Mouse (Mus musculus): ENCODE measurements around the gene Fam129a. TPM values are rescaled to one million over a fixed set of nuclear protein-coding genes. Genes with fewer than 3 reads are reported as not detected.

Fam129a gene
- polyA plus RNA-seq, 1 experiment from 2014 or later, result 21.7 TPM

- Histone ChIP-seq H3K9me3 (no peaks in the 10 kb centered on the region), H3K4me1 (no peaks in the 10 kb centered on the region), H3K9ac (no peak overlapping the region), H3K4me3 (replicated peaks) (no peak overlapping the region), H3K27me3 (replicated peaks) (no peaks in the 10 kb centered on the region), H3K4me2 (no peak overlapping the region), H3K27ac (no peak overlapping the region), H3K36me3 (no peaks in the 10 kb centered on the region)
- ATAC-seq (ENCODE audit: insufficient read depth, low FRiP score, low read depth), result no peak
- WGBS, result 83% methylated on average over 6 of the region's 6 CpGs
Observed at GRCm38 (mm10) chr1:151660883-151661282, 89.9 kb downstream of the Fam129a start.

GRCm38 (mm10) chr1:151661684-151662439, 90.9 kb downstream of the Fam129a start:
- ATAC-seq (ENCODE audit: insufficient read depth, low FRiP score, low read depth), result no peak
- Histone ChIP-seq H3K9ac (no peak overlapping the region), H3K4me2 (no peak overlapping the region), H3K4me1 (no peaks in the 10 kb centered on the region), H3K9me3 (no peaks in the 10 kb centered on the region), H3K36me3 (no peaks in the 10 kb centered on the region), H3K4me3 (replicated peaks) (no peak overlapping the region), H3K27me3 (replicated peaks) (no peaks in the 10 kb centered on the region), H3K27ac (no peak overlapping the region)
- 88% methylated on average over 7 of the region's 7 CpGs for WGBS

- no peaks in the 10 kb centered on the region for H3K4me1 ChIP-seq
- H3K4me3 ChIP-seq (replicated peaks), result no peak overlapping the region
- no peaks in the 10 kb centered on the region for H3K36me3 ChIP-seq
- H3K27me3 ChIP-seq (replicated peaks), result no peaks in the 10 kb centered on the region
- no peak overlapping the region for H3K9ac ChIP-seq
- no peak overlapping the region for H3K4me2 ChIP-seq
- ATAC-seq (ENCODE audit: insufficient read depth, low FRiP score, low read depth), result no peak
- no peaks in the 10 kb centered on the region for H3K9me3 ChIP-seq
- no peak overlapping the region for H3K27ac ChIP-seq
- 66% methylated on average over 6 of the region's 6 CpGs for WGBS
Observed at GRCm38 (mm10) chr1:151662958-151663357, 92.0 kb downstream of the Fam129a start.

DNA sequence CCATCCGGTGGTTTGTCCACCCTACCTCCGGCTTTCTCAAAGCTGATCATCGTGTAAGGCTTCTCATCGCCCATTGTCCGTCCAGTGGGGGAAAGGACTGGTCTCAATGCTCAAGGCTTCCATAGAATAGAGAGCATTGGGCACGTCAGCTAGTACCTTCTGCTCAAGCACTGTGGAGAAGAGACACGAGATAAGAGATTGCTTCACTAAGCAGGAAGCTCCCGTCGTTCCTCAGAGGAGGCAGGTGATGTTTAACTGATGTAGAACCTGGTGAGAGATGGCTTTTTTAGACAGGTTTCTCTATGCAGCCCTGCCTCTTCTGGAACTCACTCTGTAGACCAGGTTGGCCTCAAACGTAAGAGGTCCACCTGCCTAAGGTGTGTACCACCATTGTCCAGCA, 93.4 kb downstream of the Fam129a start:
- H3K4me2 ChIP-seq, result no peak overlapping the region
- no peaks in the 10 kb centered on the region for H3K4me1 ChIP-seq
- ATAC-seq (ENCODE audit: insufficient read depth, low FRiP score, low read depth), result no peak
- H3K36me3 ChIP-seq, result no peaks in the 10 kb centered on the region
- H3K4me3 ChIP-seq (replicated peaks), result no peak overlapping the region
- H3K9ac ChIP-seq, result no peak overlapping the region
- WGBS, result 91% methylated on average over 10 of the region's 10 CpGs
- no peaks in the 10 kb centered on the region for H3K27me3 ChIP-seq (replicated peaks)
- no peaks in the 10 kb centered on the region for H3K9me3 ChIP-seq
- no peak overlapping the region for H3K27ac ChIP-seq

GRCm38 (mm10) chr1:151664837-151665431, 93.9 kb downstream of the Fam129a start:
- WGBS, result 76% methylated on average over 7 of the region's 7 CpGs
- ATAC-seq (ENCODE audit: insufficient read depth, low FRiP score, low read depth), result no peak
- Histone ChIP-seq H3K4me3 (replicated peaks) (no peak overlapping the region), H3K4me1 (no peaks in the 10 kb centered on the region), H3K27ac (no peak overlapping the region), H3K27me3 (replicated peaks) (no peaks in the 10 kb centered on the region), H3K9me3 (no peaks in the 10 kb centered on the region), H3K9ac (no peak overlapping the region), H3K36me3 (no peaks in the 10 kb centered on the region), H3K4me2 (no peak overlapping the region)

DNA sequence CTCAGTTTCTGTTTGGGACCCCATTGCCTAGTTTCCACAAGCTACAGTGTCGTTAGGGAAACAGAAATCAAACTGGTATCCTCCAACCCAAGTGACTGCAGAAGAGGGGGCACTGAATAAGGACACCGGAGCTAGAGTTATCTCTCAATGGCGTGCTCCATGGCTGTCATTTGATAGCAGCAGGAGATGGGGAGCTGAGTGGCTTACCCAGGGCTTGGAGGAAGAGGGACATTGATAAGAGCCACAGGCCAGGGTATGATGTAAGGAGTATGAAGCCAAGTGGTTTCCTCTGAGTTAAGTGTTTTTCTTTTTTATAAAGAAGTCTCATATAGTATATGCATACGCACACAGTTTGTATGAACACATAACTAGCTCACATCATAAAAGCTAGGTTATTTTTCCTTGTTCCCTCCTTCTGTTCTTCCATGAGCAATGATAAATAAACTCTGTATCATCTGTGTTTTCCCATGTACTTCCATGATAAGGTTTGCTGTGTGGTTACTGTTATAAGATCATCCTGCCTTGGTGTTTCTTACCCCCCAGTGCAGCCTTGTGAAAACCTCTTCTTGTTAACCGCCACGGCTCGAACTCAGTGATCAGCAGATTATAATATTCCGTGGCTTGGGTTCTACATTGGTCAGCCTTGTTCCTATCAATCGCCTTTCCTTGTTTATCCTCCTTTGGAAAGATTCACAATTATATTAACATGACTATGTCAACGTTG, 96.5 kb downstream of the Fam129a start:
- Histone ChIP-seq H3K9ac (no peak overlapping the region), H3K4me2 (no peak overlapping the region), H3K4me3 (replicated peaks) (no peak overlapping the region), H3K36me3 (no peaks in the 10 kb centered on the region), H3K27me3 (replicated peaks) (no peaks in the 10 kb centered on the region), H3K27ac (no peak overlapping the region), H3K4me1 (no peaks in the 10 kb centered on the region), H3K9me3 (no peaks in the 10 kb centered on the region)
- 80% methylated on average over 10 of the region's 10 CpGs for WGBS
- 0 out of 2 replicates have a peak, but pooled peaks have one; percentile 35 for ATAC-seq (ENCODE audit: insufficient read depth, low FRiP score, low read depth)

- H3K4me1 ChIP-seq, result no peaks in the 10 kb centered on the region
- no peak overlapping the region for H3K4me2 ChIP-seq
- ATAC-seq (ENCODE audit: insufficient read depth, low FRiP score, low read depth), result no peak
- H3K27me3 ChIP-seq (replicated peaks), result no peaks in the 10 kb centered on the region
- H3K9ac ChIP-seq, result no peak overlapping the region
- 79% methylated on average over 9 of the region's 9 CpGs for WGBS
- no peak overlapping the region for H3K4me3 ChIP-seq (replicated peaks)
- no peaks in the 10 kb centered on the region for H3K36me3 ChIP-seq
- no peak overlapping the region for H3K27ac ChIP-seq
- no peaks in the 10 kb centered on the region for H3K9me3 ChIP-seq
Observed at GRCm38 (mm10) chr1:151670006-151670591, 99.1 kb downstream of the Fam129a start.

DNA sequence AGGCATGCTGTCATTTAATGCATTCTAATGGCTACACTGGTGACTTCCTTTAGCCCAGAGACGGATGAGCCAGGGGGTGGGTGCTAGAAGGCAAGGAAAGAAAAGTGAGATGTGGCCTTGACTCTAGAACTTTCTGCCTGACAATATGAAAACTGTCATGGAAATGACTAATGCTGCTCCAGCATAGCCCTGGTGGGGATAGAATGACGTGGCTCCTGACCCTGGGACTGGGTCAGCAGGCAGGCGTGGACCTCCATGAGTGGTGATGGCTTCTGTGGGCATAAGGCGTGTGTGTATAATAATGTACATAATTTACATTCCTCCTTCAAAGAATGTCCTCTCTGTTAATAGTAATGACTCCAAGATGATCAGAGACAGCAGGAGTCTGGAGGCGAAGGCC, 104.7 kb downstream of the Fam129a start:
- H3K4me2 ChIP-seq, result no peak overlapping the region
- no peaks in the 10 kb centered on the region for H3K9me3 ChIP-seq
- 36% methylated on average over 5 of the region's 5 CpGs for WGBS
- H3K4me3 ChIP-seq (replicated peaks), result no peak overlapping the region
- peaks cover 11% of the 10 kb centered on the region; the same call in 1 of the 2 replicates for H3K4me1 ChIP-seq
- no peak overlapping the region for H3K9ac ChIP-seq
- ATAC-seq (ENCODE audit: insufficient read depth, low FRiP score, low read depth), result peak; percentile 48; the same call in 1 of the 2 replicates
- H3K27me3 ChIP-seq (replicated peaks), result no peaks in the 10 kb centered on the region
- no peak overlapping the region; the same call in 1 of the 2 replicates for H3K27ac ChIP-seq
- H3K36me3 ChIP-seq, result no peaks in the 10 kb centered on the region

DNA sequence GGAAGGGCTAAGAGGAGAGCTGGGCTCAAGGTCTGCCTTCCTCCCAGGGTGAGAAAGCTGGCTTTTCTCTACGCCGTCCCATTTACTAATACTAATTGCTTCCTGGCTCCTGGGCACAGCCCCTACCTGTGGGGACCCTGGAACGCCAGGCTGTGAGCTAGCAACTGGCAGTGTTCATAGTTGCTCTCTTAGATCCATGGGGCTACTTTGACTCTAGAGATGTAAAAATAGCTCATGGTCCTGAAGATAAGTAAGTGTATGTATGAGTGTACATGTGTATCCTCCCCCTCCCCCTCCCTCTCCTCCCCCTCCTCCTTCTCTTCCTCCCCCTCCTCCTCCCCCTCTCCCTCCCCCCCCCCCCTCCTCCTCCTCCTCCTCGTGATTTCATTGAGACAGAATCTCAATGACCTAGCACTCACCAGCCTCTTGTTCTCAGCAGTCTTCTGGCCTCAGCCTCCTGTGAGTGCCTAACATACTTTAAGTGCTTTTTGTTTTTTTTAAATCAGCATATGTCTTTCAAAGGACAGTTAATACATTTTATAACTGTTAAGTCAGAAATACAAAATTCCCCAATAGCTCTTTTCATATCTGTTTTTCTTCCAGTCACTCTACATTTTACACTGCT, 106.3 kb downstream of the Fam129a start:
- no peaks in the 10 kb centered on the region for H3K27me3 ChIP-seq (replicated peaks)
- no peak overlapping the region for H3K9ac ChIP-seq
- no peaks in the 10 kb centered on the region for H3K9me3 ChIP-seq
- H3K36me3 ChIP-seq, result no peaks in the 10 kb centered on the region
- peak; percentile 40; the same call in 1 of the 2 replicates for ATAC-seq (ENCODE audit: insufficient read depth, low FRiP score, low read depth)
- no peak overlapping the region for H3K27ac ChIP-seq
- H3K4me1 ChIP-seq, result peaks cover 11% of the 10 kb centered on the region; the same call in 1 of the 2 replicates
- no peak overlapping the region for H3K4me2 ChIP-seq
- WGBS, result 37% methylated on average over 3 of the region's 4 CpGs
- no peak overlapping the region for H3K4me3 ChIP-seq (replicated peaks)

- WGBS, result 50% methylated on average over 4 of the region's 4 CpGs
- H3K9ac ChIP-seq, result no peak overlapping the region
- ATAC-seq (ENCODE audit: insufficient read depth, low FRiP score, low read depth), result no peak
- H3K4me3 ChIP-seq (replicated peaks), result no peak overlapping the region
- no peaks in the 10 kb centered on the region for H3K36me3 ChIP-seq
- no peaks in the 10 kb centered on the region for H3K9me3 ChIP-seq
- H3K27ac ChIP-seq, result peak overlapping the region; percentile 48; the same call in 1 of the 2 replicates
- peaks cover 11% of the 10 kb centered on the region; the same call in 1 of the 2 replicates for H3K4me1 ChIP-seq
- H3K27me3 ChIP-seq (replicated peaks), result no peaks in the 10 kb centered on the region
- H3K4me2 ChIP-seq, result no peak overlapping the region
Observed at GRCm38 (mm10) chr1:151677975-151678374, 107.0 kb downstream of the Fam129a start.

- Histone ChIP-seq H3K36me3 (no peaks in the 10 kb centered on the region), H3K4me3 (replicated peaks) (no peak overlapping the region), H3K27ac (no peak overlapping the region)
Observed at GRCm38 (mm10) chr1:151679153-151679552, 108.2 kb downstream of the Fam129a start.

More at GRCm38 (mm10) chr1:151679153-151679552, 108.2 kb downstream of the Fam129a start:
- WGBS, result 86% methylated on average over 7 of the region's 7 CpGs
- no peak overlapping the region for H3K9ac ChIP-seq
- peaks cover 11% of the 10 kb centered on the region; the same call in 1 of the 2 replicates for H3K4me1 ChIP-seq
- no peaks in the 10 kb centered on the region for H3K9me3 ChIP-seq
- H3K27me3 ChIP-seq (replicated peaks), result no peaks in the 10 kb centered on the region
- no peak for ATAC-seq (ENCODE audit: insufficient read depth, low FRiP score, low read depth)
- H3K4me2 ChIP-seq, result no peak overlapping the region

Measured in stomach, embryonic 15.5 days (tissue).